Mouse (Mus musculus): ENCODE measurements around the gene Dhrs7. TPM values are rescaled to one million over a fixed set of nuclear protein-coding genes. Genes with fewer than 3 reads are reported as not detected.

The Dhrs7 gene
- total RNA-seq, 2 experiments from 2014 or later, result 41.4 to 42.2 TPM

DNA sequence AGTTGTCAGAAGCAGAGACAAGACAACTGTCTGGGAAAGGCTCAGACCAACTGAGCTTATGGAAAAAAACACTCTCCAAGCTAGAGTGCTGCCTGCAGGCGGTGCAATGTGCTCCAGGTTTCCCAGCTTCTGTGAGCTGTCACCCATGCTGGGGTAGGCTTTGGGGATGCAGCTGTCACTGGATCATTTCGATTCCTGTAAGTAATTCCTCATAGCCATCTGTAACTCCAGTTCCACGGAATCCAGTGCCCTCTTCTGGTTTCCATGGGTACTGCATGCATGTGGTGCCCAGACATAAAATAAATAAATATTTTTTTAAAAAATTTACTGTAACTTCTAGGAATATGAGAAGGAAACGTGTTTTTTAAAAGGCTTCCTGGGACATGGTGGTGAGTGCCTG, 10.0 kb downstream of the Dhrs7 start:
- Histone ChIP-seq H3K27ac (no peak overlapping the region), H3K4me3 (no peak overlapping the region)
- TF ChIP-seq CTCF (IDR thresholded peaks at IDR 0.05), result peak; percentile 91
- peak; percentile 45 to 69 for DNase-seq (ENCODE audit: extremely low spot score in 1 of 2, low spot score in 2 of 2)
- intact Hi-C loops (cut with DNase I), result loop anchor here (1.0 to 5.0 kb wide), 2 partner anchors 137 to 192 kb away; no protein-coding TSS in a partner anchor

DNA sequence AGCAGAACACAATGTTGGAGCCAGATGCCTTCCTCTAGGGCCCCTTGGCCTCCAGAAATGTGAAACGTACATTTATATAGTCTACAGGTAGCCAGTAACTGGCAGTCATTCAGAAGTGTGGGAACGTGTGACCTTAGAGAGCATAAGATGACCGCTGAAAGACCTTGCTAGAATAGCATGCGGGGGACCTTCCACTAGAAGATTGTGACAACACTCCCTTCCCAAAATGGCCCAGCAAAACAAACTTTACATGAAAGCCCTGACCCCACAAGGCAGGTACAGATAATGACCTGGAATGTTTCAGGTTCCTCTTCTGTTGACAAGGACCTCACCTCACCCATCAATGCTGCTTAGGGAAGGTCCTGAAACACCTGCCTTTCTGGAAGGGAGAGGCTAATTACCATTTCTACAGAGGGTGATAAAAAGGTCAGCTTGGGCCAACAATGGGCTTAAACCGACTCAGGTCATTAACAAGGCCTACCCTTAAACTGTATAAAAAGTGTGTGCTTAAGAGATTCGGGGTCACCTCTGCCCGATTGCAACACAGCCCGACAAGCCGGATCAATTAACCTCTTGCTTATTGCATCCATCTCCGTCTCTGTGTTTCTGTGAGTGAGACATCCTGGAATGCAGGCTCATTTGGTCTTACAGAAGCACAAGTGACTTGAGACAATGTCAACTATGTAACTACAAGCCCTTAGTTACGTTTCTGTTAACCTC, 14.9 kb downstream of the Dhrs7 start, which contains the start of gene Gm4756:
TSS of gene Gm4756 (minus strand) at position 51 of the 720 bp plus-strand sequence.
- TF ChIP-seq CTCF (IDR thresholded peaks at IDR 0.05), result no peak
- Histone ChIP-seq H3K4me3 (no peak within 1 kb of the TSS), H3K27ac (no peak within 1 kb of the TSS)
- no peak for DNase-seq (ENCODE audit: extremely low spot score in 1 of 2, low spot score in 2 of 2)
- intact Hi-C loops (cut with DNase I), result loop anchor here (5.0 kb wide), 1 partner anchor 132 kb away; no protein-coding TSS in a partner anchor

DNA sequence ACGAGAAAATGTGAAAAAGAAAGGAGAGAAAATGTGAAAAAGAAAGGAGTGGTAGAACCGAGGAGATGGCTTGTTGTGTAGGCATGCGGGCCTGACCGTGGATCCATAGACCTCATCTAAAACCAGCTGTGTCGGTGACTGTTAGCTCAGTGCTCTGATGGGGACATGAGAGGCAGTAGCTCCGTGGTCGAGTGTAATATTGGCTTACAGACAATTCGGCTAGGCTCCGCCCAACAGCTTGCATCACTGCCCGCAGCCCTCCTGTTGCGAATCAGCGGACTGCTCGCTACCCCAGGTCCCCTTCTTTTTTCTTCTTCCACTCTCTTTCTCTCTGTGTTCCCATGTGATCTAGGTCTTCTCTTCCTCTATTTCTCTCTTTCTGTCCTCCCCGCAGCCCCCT, 15.8 kb downstream of the Dhrs7 start:
- no peak for DNase-seq (ENCODE audit: extremely low spot score in 1 of 2, low spot score in 2 of 2)
- H3K4me3 ChIP-seq, result no peak overlapping the region
- no peak for TF ChIP-seq CTCF (IDR thresholded peaks at IDR 0.05)
- intact Hi-C loops (cut with DNase I), result no loop called here
- H3K27ac ChIP-seq, result no peak overlapping the region

DNA sequence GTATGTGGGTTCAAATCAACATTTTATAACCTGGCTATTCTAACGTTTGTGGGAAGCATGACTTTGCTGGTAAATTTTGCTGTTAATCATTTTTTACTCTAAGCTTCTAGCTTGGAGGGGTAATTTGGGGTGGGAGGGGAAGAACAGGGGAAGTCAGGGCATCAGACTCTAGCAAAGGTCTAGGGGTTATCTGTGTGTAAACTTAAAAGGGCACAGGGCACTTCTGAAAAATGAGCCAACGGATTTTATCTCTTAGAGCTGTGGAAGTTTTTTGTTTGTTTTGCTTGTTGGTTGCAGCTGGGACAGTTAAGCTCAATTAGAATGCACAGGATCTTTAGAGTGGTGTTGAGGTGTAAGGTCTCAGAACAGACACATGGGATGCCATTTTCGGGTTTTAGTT, 26.7 kb downstream of the Dhrs7 start:
- Histone ChIP-seq H3K4me3 (no peak overlapping the region), H3K27ac (no peak overlapping the region)
- intact Hi-C loops (cut with DNase I), result no loop called here
- TF ChIP-seq CTCF (IDR thresholded peaks at IDR 0.05), result no peak
- no peak for DNase-seq (ENCODE audit: extremely low spot score in 1 of 2, low spot score in 2 of 2)

DNA sequence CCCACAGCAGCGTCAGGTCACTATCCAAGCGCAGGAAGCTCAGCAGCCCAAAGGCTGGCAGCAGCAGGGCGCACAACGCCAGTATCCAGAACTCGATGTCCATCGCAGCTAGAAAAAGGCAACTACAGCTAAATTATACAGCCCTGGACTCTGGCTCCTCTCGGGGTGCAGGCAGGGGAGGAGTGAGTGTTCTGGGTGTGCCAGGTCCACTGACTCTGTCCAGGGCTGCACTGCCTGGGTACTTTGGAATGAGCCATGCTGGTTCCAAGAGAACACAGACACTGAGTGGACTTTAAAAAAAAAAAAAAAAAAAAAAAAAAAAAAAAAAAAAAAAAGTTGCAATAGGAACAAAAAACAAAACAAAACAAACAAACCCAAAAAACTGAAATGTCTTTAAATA, 36.0 kb downstream of the Dhrs7 start:
- Histone ChIP-seq H3K27ac (no peak overlapping the region), H3K4me3 (no peak overlapping the region)
- intact Hi-C loops (cut with DNase I), result no loop called here
- no peak for TF ChIP-seq CTCF (IDR thresholded peaks at IDR 0.05)
- no peak for DNase-seq (ENCODE audit: extremely low spot score in 1 of 2, low spot score in 2 of 2)

DNA sequence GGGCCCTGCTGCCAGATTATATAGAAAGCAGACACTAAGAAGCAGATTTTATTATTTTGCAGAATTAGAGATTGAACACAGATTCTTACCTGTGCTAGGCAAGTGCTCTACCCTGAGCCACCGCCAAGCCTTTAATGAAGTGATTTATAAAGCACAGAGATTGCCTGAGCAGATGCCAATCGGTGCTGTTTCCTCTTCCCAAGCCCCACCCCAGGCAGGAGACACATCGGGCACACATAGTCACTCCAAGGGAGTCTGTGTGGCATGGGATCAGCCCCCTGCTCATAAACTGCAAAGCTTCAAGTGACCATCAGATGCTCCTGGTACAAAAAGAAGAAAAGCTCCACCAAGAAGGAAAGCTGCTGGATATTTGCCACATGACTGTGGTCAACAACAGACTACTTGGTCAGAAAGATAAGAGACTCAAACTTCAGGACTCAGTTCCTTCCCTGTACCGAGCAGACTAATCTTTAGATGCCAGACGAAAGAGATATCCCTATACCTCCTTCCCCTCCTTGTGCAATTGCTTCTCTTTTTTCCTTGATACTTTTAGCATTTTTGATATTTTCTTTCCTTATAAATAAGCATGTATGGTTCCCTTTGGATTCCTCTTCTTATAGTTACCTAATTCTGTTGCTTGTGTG, 41.7 kb downstream of the Dhrs7 start:
- intact Hi-C loops (cut with DNase I), result no loop called here
- H3K4me3 ChIP-seq, result no peak overlapping the region
- no peak for TF ChIP-seq CTCF (IDR thresholded peaks at IDR 0.05)
- H3K27ac ChIP-seq, result no peak overlapping the region
- no peak for DNase-seq (ENCODE audit: extremely low spot score in 1 of 2, low spot score in 2 of 2)

DNA sequence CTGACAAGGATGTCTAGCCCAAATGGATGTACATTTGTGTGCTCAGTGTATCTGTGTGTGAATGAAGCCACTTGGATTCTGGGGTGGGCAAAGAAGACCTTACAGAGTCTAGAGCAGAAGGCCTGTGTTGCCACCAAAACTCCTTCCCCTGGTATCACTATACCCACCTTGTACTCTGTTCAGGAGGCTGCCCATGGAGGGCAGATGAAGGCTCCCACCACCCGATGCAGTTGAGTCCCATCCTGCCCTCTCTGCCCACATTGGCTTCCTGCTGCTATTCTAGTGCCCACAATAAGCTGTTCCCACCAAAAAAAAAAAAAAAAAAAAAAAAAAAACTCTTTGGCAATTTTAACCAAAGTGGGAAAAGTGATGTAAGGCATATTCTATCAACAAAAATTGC, 43.3 kb downstream of the Dhrs7 start:
- no peak for TF ChIP-seq CTCF (IDR thresholded peaks at IDR 0.05)
- no peak for DNase-seq (ENCODE audit: extremely low spot score in 1 of 2, low spot score in 2 of 2)
- no peak overlapping the region for H3K4me3 ChIP-seq
- intact Hi-C loops (cut with DNase I), result no loop called here
- H3K27ac ChIP-seq, result no peak overlapping the region

DNA sequence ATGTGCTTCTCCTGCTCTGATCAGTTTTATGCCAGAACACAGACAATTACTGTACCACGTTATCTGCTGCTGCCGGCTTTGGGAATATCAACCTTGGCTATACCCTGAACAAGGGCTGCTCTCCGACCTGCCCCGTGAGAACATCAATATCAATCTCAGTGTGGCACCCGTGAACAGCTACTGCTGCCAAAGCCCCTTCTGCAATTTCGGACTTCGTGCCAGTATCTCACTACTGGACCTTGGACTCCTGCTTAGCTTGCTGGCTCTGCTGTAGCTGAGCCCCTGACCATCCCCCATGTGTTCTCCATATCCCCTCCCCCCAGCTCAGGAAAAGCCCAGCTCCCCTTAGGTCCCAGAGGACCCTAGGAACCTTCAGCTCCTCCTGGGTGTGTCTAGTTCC, 43.9 kb downstream of the Dhrs7 start:
- Histone ChIP-seq H3K4me3 (no peak overlapping the region), H3K27ac (no peak overlapping the region)
- DNase-seq (ENCODE audit: extremely low spot score in 1 of 2, low spot score in 2 of 2), result no peak
- no peak for TF ChIP-seq CTCF (IDR thresholded peaks at IDR 0.05)
- intact Hi-C loops (cut with DNase I), result no loop called here

DNA sequence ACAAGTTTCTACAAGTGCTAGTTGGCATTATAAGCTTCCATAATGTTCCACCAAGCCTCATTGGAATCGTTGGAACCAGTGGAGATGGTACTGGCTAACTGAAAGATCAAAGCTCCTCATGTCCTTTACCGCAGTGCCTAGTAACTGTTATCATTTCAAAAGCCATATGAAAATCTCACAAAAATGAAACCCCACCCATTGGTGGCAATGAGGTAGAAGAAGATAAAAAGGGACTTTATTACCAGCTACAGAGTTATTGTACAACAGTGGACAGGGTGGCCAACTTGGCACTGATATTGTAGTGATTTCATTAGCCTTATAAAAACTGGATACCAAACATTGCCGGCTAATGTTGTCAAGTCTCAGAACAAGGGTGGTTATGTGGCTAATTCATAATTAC, 52.7 kb downstream of the Dhrs7 start:
- no peak for DNase-seq (ENCODE audit: extremely low spot score in 1 of 2, low spot score in 2 of 2)

More for the DNA sequence above, 52.7 kb downstream of the Dhrs7 start:
- no peak for TF ChIP-seq CTCF (IDR thresholded peaks at IDR 0.05)
- intact Hi-C loops (cut with DNase I), result no loop called here
- H3K4me3 ChIP-seq, result no peak overlapping the region
- H3K27ac ChIP-seq, result no peak overlapping the region

Other genes with a start within 250 kb of the Dhrs7 start
- 1 to 10 TPM; 2.5 TPM for gene Lrrc9, start 223.0 kb downstream of the Dhrs7 start, total RNA-seq (2021)
- gene Pcnx4, start 128.5 kb downstream of the Dhrs7 start, total RNA-seq (2021), result 10 to 100 TPM; 30.2 to 32.8 TPM
- not detected for gene Gm4756, start 15.2 kb downstream of the Dhrs7 start, total RNA-seq (2021)
- gene Ppm1a, start 92.5 kb upstream of the Dhrs7 start, total RNA-seq (2021), result 100 to 1,000 TPM; 314 to 334 TPM

Measured in left cerebral cortex, adult 2 months (tissue).